Mouse (Mus musculus) heart, postnatal 0 days (tissue): ENCODE data around the gene Sem1.

Experiments
- CTCF ChIP-seq: IDR thresholded peaks from 2 replicates; pipeline ENCODE4 v1.5.1; 2016; ENCODE audit warnings: antibody characterized with exemption, control low read depth, low read depth
- EP300 ChIP-seq: IDR thresholded peaks from 2 replicates; pipeline ENCODE4 v1.6.1; 2016; ENCODE audit warnings: antibody characterized with exemption, low read depth

GRCm38 (mm10) chr6:6603561-6604544 is 25.4 kb upstream of the Sem1 start:
- TF ChIP-seq CTCF: no peak
- no peak for TF ChIP-seq EP300
